Mouse (Mus musculus) gastrocnemius, adult 8-10 months (tissue): ENCODE results near the gene Fbxo8. TPM values are rescaled to one million over a fixed set of nuclear protein-coding genes. Genes with fewer than 3 reads are reported as not detected.

Experiments used
- DNase-seq, 2 experiments: peaks; one replicate each; pipeline ENCODE4 v3.0.0; 2022; ENCODE audit warnings: low spot score in 2 of 2
- total RNA-seq, 4 experiments: library from RNA; stranded (reverse); gene quantifications; 2 replicates each; pipeline ENCODE4 v1.2.4; 2022

Gene Fbxo8
- total RNA-seq = 10 to 100 TPM; 29.9 to 35.6 (median 32.8) TPM

DNA sequence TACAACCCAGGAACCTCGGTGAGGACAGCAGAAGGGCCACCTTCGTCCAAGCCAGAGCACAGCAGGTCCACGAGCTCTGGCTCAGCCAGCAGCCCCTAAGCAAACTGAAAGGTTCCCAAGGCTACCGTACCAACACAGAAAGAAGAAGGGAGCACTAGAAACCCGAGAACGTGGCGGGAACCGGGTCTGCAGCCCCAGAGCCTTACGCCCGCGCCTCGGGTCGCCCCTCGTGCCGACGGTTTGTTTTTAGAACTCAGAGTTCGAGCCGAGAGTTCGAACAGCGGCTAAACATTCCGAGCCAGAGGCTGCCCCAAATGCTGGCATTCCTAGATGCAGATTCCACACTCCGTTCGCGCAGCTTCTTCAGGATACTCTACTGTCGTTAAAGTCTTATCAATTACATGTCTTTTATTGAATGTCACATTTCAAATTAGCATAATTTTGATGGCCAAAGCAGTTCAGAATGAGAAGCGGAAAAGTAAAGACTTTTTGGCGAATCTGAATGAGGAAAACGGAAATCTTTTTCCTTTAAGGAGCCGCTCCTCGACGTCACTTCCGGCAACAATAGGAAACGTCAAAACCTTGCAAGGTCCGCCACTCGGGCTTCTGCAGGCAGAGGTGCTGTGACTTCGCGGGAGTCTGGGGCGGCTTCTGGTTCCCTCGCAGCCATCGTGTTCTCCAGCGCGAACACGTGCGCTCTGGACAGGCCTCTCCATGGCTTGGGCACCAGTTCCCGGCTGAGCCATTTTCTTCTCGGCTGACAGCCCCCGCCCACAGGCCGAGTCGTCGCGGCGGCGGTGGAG lies at the start of gene Fbxo8, which contains the start of gene Cep44:
Gene Fbxo8 (plus strand): TSS at position 533 of the 803 bp plus-strand sequence.
Gene Cep44 (minus strand): TSS at position 490 of the 803 bp plus-strand sequence.
- DNase-seq = peak; percentile 53 to 69

DNA sequence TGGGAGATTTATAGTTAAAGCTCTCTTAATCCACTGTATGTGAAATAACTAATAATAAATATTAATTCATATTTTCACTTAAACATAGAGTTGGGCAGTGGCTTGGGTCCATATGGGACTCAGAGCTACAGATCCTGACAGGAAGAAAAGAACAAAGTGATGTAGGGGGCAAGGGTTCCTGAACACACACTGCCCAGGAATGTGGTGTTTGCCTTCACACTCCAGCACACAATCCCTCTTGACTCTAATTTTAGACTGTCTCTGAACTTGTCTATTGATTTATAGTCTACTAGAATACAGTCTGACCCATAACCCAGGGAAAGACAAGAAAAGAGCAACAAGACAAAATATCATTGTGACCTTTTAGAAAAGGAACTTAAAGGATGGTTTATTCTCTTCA lies 49.0 kb upstream of the Fbxo8 start:
- no peak for DNase-seq

DNA sequence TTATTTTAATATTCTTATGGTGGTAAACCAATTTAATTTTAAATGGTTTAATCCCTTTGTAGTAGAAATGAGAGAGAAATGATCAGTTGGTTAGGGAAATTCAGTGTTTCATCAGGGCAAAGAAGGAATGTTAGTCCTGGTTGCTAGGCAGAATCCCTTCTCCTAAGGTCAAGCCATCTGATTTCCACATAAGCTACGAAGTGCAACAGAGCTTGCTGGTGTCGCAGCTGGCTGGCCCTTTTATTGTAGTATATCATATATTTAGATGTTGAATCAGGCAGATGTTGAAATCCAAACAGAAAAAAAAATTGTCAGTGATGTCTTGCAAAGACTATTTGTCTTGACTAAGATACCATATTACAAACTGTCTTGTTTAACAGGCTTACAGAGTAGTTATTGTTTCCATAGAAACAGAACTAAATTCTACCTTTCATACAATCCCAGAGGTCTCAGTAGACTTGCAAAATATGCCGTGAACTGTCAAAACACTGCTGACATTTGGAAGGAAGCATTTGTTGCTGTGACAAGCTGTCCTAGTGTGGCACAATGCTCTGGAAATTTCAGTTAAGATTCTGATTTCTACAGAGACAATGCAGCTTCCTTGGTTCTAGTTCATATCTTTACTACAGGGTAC lies 42.5 kb upstream of the Fbxo8 start:
- no peak for DNase-seq

DNA sequence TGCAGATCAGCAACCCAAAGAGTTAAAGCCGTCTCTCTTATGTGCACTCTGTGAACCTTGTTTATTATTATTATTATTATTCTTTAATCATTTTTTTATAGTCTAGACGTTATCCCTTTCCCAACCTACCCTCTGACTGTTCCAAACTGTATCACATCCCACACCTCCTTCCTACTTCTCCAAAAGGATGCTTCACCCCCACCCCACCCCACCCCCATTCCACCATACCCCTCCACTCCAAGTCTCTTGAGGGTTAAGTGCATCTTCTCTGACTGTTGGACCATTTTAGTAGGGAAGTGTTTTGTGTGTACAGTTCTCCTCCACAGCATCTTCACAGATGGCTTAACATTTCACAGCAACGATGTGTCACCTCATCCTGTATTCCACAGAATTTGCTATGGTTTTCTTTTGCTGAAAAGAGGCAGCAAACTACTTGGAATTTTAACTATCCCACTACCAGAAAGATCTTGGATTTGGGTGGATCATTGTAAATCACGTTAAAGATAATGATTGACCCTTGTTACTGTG lies 41.9 kb upstream of the Fbxo8 start:
- no peak for DNase-seq

DNA sequence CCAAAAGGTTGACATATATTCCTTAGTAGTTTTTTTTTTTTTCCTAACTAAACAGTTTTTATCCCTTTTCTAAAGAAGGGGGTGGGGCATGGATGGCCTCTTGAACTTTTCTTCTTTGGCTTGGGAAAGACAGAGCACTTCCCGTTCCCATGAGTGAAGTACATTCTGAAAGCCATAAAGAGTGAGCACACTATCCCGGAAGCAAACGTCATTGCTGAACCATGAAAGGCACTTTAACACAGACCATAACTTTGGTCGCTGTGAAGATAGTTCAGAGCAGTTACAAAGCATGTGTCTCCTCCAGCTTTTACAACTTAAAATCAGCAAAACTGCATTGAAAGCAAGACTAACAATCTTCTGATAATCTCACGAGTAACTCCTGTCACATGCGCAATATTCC lies 32.0 kb upstream of the Fbxo8 start:
- DNase-seq = no peak

DNA sequence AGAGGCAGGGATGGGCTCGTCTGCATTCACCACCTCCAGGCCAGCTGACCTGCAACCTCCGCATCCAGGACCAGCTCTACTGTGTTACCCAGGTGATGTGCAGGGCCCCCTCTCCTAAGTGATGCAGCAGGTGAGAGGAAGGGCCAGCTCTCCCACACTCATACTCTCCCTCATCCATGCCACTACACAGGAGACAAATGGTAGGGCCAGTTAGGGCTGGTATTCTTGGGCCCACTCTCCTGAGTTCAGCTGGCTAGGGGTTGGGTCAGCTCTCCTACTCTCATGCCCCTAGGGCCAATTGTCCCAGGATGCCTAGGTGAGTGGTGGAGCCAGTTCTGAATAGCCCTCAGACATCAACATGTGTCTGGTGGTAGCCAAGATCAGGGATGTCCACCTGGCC lies 30.6 kb upstream of the Fbxo8 start:
- DNase-seq = no peak

DNA sequence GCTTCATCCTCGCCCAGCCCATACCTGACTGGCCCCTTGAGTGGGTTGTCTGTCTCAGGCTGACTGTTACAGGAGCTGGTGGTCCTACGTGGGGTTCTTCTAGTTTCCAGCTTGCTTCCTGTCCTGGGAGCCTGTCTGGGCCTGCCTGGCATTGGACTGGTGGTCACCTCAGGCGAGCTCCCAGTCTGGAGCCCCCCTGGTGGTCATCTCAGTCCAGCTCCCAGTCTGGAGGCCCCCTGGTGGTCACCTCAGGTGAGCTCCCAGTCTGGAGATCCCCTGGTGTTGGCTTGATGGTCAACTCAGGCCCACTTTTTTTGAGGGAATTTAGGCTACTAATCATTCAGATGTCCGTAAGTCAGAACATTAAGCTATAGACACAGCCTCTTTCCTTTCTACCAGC lies 29.8 kb upstream of the Fbxo8 start:
- DNase-seq = no peak

DNA sequence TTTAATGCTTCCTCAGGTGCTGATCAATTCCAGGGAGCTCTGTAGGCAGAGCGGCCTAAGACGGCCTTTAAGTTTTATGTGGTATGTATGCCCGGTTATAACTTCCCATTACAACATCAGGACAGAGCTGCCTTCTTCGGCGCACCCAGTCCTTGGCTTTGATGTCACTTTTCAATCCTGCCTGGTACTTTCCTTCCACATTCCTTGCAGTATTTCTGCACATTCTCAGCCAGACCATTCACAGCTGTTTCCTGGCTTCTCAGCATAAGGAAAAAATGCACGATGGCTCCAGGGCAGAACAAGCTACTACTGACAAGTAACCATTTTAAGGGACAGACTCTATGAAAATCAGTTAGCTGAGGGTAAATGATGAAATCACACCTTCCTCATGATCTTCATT lies 22.0 kb upstream of the Fbxo8 start:
- DNase-seq = no peak

DNA sequence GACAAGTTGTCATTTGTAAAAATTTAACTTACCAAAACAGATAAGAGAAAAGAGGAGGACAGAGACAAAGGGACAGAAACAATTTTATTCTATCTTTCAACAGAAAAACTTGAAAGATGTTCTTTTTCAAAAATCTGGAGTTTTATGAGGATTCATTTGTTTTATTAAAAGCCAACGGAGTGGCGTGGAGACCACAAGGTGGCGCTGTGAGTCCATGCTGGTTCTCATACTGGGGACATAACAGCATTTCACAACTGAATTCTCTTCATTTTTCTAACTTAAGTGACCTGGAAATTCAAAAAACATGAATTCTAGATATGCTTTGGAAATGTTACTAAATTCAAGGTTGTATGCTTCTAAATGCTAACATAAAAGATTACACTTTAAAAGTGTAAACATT lies 20.5 kb upstream of the Fbxo8 start:
- no peak for DNase-seq

DNA sequence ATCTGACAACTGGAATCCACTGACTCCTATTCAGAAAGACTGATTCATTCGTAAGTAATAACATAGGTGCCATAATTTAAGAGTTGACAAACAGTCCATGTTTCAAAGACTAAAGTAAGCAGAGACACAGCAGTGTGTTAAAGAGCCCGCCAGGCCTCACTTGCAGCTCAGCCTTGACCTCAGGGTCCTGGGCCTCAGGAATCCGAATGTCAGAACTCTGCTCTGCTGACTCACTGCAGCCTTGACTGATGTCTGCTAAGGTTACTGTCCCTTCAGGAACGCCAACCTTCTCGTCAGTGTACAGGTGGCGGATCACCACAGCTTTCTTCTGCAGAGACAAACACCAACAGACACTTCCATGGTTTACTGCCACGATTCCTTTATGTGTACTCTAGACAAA lies 10.2 kb upstream of the Fbxo8 start:
- no peak for DNase-seq

DNA sequence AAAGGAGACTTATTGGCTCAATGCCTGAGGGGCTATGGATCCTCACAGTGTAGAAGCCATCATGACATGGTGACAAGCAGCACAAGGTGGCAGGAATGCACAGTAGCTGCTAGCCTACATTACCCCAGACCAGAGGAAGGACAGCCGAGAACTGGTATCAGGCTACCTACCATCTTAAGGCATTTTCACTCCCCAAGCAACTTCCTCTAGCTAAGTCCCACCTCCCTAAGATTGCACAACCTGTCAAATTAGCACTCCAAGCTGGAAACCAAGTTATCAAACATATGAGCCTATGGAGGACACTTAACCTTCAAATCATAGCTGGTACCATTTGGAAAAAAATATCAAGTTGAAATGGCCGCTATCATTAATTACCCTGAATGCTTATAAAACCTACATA lies 3.0 kb upstream of the Fbxo8 start:
- no peak for DNase-seq

DNA sequence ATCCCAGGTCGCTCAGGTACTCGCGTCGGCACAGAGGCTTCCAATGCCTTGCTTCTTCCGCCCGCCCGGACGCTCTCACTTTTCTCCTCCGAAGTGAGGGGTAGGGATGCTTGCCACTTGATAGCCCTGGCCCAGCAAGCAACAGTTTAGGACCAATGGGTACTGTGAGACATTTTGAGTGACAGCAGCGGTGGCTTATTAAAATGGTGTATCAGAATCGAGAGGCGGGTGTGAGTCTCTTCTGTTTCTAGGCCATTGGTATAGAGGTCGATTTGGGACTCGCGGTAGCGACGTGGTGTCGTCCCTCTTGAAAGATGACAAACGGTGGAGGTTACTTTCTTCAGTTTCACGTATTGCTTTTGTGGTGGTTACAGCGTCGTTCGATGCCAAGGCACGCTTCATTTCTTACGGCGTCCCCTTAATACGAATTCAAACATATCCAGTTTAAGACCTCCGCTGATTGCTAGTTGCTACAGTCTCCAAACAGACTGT lies 517 bp downstream of the Fbxo8 start:
- DNase-seq = peak; percentile 83 to 88

DNA sequence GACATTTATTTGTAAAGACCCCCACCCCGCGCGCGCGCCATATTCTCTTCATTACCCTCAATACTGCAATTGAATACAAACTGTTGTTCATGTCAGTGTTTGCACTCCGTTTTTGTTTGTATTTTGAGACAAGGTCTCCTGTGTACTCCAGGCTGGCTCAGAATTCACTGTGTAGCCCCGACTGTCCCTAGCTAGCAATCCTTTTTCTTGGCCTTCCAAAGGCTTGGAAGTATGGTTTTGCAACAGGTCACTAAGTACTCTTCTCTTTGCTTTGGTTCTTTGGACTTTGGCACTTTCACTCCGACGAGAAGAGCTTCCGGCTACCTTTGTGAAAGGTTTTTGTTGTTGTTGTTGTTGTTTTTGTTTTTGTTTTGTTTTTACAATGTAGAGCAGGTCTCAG lies 1.2 kb downstream of the Fbxo8 start:
- DNase-seq = no peak

DNA sequence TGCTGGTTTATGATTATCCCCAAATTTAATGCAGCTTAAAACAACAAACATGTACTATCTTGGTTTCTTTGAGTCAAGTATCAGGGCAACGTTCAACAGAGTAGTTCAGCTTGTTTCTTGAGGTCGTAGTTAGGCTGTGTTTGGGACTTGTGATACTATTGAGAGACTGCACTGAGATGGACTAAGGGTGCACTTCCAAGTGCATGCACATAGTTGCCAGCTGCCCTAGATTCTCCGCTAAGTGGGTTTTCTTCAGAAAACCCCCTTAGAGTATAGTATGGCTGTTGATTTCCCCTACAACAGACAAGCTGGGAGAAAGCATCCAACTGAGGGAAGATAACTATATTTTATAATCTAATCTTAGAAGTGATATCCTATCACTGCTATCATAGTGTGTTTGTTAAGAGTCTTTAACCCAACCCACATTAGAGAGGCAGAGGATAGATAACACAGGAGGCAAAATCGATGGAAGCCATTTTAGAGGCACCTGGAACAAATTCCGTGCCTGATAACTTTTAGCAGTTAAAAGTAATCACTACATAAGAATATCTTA lies 1.7 kb downstream of the Fbxo8 start:
- no peak for DNase-seq

DNA sequence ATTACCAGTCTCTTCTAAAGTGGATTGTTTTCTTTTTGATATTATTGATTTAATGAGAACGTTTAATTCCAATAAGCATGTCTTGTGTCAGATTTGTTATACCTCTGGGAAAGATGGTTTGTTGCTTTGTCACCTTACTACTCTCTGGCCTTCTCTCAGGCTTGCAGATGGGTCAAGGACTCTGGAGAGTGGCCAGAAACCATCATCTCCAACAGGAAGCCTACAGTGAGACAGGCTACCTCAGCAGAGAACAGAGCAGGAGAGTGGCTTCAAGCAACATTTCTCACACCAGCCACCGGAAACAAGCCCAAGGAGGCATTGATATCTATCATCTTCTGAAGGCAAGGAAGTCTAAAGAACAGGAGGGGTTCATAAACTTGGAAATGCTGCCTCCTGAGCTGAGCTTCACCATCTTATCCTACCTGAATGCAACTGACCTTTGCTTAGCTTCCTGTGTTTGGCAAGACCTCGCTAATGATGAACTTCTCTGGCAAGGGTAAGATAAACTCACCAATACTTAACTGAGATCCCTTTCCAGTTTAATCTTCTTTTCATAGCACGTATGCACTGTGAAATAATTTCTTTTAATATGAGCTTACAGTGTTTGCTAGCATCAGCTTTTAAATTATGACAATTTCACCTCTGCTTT lies 13.6 kb downstream of the Fbxo8 start:
- DNase-seq = no peak

DNA sequence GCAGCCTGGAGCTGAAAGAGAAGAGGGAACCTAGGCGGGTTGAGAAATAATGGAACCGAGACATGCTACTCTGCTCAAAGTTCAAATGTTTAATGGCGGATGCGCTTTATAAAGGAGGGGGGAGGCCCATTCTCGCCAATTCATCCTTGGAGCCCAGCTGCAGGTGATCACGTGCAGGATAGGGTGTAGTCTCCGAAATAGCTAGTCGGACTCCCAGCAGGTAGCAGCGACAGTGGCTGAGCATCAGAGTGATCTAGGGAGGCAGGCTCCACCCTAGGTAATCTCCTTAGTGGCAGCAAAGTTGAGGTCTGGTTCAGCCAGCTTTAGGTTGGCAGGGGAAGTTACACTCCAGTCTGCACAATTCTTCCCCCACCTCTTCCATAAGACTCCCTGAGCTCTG lies 16.0 kb downstream of the Fbxo8 start:
- no peak for DNase-seq

DNA sequence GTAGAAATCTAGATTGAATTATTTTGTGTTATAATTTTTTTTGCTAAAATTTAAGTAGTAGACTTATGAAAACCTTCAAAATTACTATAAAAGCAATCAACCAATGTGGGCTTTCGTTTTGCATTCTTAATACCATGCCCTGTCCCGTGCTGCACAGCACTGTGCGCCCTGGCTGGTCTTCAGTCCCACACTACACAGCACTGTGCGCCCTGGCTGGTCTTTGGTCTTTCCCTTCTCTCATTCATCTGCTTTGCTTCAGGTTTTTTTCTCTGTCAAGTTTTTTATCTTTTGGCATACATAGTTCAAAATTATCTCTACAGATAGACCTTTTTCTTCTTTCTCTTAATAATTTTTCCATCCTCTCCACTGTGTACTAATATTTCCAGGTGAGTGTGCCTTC lies 30.0 kb downstream of the Fbxo8 start:
- no peak for DNase-seq

DNA sequence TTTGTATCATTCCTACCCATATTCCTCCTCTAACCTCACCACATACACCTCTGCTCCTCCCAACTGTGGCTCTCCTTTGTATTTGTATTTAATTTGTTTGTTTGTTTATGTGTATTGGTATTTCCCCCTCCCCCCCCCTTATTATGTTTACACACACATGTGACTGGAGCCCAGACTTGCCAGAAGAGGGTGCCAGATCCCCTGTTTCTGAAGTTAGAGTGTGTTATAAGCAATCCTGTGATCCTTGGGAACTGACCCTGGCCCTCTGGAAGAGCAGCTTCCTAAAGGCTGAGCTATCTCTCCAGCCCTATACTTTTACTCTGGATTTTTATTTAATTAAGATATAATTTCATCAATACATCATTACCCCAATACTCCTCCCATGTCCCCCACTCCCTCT lies 32.0 kb downstream of the Fbxo8 start:
- no peak for DNase-seq

DNA sequence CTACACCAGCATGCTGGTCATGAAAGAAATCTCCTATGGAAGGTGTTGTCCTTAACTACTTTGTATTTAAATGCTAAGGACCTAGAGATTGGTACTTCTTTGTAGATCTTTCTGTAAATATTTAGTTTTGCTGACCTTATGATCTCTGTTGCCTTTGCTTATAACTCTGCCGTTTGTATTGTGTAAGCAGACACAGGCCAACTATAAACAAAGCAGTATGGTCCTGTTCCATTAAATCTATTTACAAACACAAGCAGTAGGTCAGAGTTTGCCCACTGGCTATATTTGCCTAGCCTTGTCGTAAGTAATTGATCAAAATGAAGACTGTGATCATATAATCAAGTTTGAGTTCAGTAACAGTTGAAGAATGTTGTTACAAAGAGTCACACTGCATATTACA lies 38.1 kb downstream of the Fbxo8 start:
- DNase-seq = no peak

DNA sequence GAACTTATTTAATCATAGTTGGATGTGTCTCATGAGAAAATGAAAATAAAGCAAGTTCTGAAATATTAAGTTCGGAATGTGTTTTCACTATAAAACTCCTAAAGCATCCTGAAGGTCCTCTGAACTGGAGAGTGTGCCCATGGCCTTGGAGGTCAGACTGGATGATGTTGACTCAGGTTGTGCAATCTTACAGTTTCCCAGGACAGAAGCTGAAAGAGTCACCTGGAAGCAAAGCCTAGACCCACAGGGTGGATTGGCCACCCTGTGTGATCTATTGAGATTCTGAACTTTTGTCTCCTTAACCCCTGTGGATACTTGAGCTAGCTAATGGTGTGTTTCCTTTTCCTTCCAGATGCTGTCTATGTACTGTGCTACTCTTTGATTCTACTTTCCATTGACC lies 40.2 kb downstream of the Fbxo8 start:
- no peak for DNase-seq

DNA sequence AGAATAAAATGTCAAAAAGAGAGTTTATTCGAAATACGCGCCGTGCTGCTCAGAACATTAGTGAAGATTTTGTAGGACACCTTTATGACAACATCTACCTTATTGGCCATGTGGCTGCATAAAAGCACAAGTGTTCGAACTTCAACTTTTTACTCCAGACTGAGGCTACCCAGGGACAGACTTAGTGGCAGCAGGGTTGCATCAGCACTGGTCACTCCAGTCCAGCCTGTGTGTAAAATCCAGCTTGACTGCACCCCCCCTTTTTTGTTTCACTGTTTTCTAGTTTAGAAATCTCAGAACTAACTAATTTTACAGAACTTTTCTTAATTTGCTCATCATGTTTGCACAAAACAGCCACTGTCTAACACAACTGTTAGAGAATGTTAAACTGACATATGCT lies 40.6 kb downstream of the Fbxo8 start:
- DNase-seq = no peak

DNA sequence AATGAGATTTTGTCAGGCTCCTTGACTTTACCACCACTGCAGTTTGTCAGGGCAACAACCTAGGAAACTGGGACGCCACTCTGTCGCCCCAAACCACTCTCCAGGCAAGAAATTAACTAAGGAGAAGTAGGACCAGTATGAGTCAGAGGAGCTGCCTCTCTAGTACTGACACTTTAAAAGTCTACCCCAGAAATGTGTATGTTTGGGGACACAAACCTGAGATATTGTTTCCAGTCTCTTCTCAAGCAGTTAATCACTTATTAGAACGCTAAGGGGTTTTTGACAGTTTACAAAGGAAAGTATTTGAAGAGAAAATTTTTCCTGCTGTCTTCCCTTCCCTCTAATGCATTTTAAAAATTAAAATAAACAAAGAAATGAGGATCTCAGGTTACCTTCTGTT lies 55.6 kb downstream of the Fbxo8 start:
- no peak for DNase-seq
